Mouse (Mus musculus): Measurements from ENCODE around the gene Exoc2. TPM values are rescaled to one million over a fixed set of nuclear protein-coding genes. Genes with fewer than 3 reads are reported as not detected.

The Exoc2 gene
- polyA plus RNA-seq, 2 experiments, result 7.0 to 13.8 TPM

GRCm38 (mm10) chr13:30993819-30994218 is 19.9 kb upstream of the Exoc2 start:
- H3K4me2 ChIP-seq (ENCODE audit: low read depth), result no peak overlapping the region
- DNase-seq (ENCODE audit: low read depth in 3 of 3, low spot score in 3 of 3) (peak in 1 of 3 experiments; percentile 30), ATAC-seq (ENCODE audit: insufficient read depth) (no peak)
- H3K36me3 ChIP-seq (replicated peaks; ENCODE audit: control insufficient read depth, insufficient read depth, low read depth), result no peaks in the 10 kb centered on the region
- TF ChIP-seq CTCF (IDR thresholded peaks at IDR 0.05; ENCODE audit: low read depth), result peak; percentile 73
- TF ChIP-seq EP300 (IDR thresholded peaks at IDR 0.05; ENCODE audit: low read depth), result no peak
- no peak overlapping the region for H3K9ac ChIP-seq (replicated peaks)
- no peaks in the 10 kb centered on the region for H3K27me3 ChIP-seq (ENCODE audit: control insufficient read depth, insufficient read depth, low read length)
- H3K4me1 ChIP-seq (replicated peaks; ENCODE audit: control insufficient read depth in 2 of 2, insufficient read depth in 2 of 2, low read length in 1 of 2), result no peaks in the 10 kb centered on the region
- H3K27ac ChIP-seq, result no peak overlapping the region
- H3K9me3 ChIP-seq (ENCODE audit: control insufficient read depth, low read length), result no peaks in the 10 kb centered on the region
- H3K4me3 ChIP-seq (ENCODE audit: insufficient read depth in 1 of 2, low read depth in 2 of 2, low read length in 2 of 2), result no peak overlapping the region
- WGBS (ENCODE audit: insufficient replicate concordance), result 33% methylated on average over 3 of the region's 3 CpGs

DNA sequence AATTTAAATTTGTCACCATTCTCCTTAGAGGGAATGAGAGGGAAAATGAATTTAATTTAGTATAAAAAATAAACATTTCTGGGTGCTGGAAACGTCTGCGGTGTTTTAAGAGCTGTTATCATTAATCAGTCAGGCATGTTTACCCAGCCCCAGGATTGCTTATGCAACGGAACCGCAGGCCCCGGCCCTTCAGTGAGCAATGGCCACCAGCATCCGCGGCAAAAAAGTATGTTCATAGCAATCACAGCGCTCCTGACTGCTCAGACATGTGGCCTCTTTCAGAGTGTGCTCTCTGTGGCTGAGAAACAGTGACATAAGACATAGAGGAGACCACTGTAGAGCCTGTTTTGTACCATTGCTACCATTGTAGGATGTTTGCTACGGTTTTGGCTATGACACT is 16.3 kb upstream of the Exoc2 start:
- Histone ChIP-seq H3K9ac (replicated peaks) (no peak overlapping the region), H3K4me3 (ENCODE audit: insufficient read depth in 1 of 2, low read depth in 2 of 2, low read length in 2 of 2) (no peak overlapping the region), H3K36me3 (replicated peaks; ENCODE audit: control insufficient read depth, insufficient read depth, low read depth) (no peaks in the 10 kb centered on the region), H3K4me1 (replicated peaks; ENCODE audit: control insufficient read depth in 2 of 2, insufficient read depth in 2 of 2, low read length in 1 of 2) (peaks cover 0 to 2% of the 10 kb centered on the region in 2 experiments; a peak in 2 of 4 replicates), H3K9me3 (ENCODE audit: control insufficient read depth, low read length) (no peaks in the 10 kb centered on the region), H3K27ac (no peak overlapping the region), H3K27me3 (ENCODE audit: control insufficient read depth, insufficient read depth, low read length) (peaks cover 24% of the 10 kb centered on the region), H3K4me2 (ENCODE audit: low read depth) (no peak overlapping the region)
- TF ChIP-seq EP300 (IDR thresholded peaks at IDR 0.05; ENCODE audit: low read depth), result no peak
- TF ChIP-seq CTCF (IDR thresholded peaks at IDR 0.05; ENCODE audit: low read depth), result no peak
- 64% methylated on average over 9 of the region's 9 CpGs for WGBS (ENCODE audit: insufficient replicate concordance)
- ATAC-seq (ENCODE audit: insufficient read depth), result no peak
- DNase-seq (ENCODE audit: low read depth in 3 of 3, low spot score in 3 of 3), result no peak

GRCm38 (mm10) chr13:30989710-30990109 is 15.8 kb upstream of the Exoc2 start:
- H3K9me3 ChIP-seq (ENCODE audit: control insufficient read depth, low read length), result no peaks in the 10 kb centered on the region
- H3K27me3 ChIP-seq (ENCODE audit: control insufficient read depth, insufficient read depth, low read length), result peaks cover 28% of the 10 kb centered on the region
- ATAC-seq (ENCODE audit: insufficient read depth) (no peak), DNase-seq (ENCODE audit: low read depth in 3 of 3, low spot score in 3 of 3) (no peak)
- no peak overlapping the region for H3K9ac ChIP-seq (replicated peaks)
- H3K4me3 ChIP-seq (ENCODE audit: insufficient read depth in 1 of 2, low read depth in 2 of 2, low read length in 2 of 2), result no peak overlapping the region
- H3K36me3 ChIP-seq (replicated peaks; ENCODE audit: control insufficient read depth, insufficient read depth, low read depth), result no peaks in the 10 kb centered on the region
- 64% methylated on average over 10 of the region's 10 CpGs for WGBS (ENCODE audit: insufficient replicate concordance)
- no peak overlapping the region for H3K27ac ChIP-seq
- TF ChIP-seq EP300 (IDR thresholded peaks at IDR 0.05; ENCODE audit: low read depth) (no peak), CTCF (IDR thresholded peaks at IDR 0.05; ENCODE audit: low read depth) (no peak)
- peaks cover 0 to 2% of the 10 kb centered on the region in 2 experiments; a peak in 2 of 4 replicates for H3K4me1 ChIP-seq (replicated peaks; ENCODE audit: control insufficient read depth in 2 of 2, insufficient read depth in 2 of 2, low read length in 1 of 2)
- no peak overlapping the region for H3K4me2 ChIP-seq (ENCODE audit: low read depth)

- Histone ChIP-seq H3K27me3 (ENCODE audit: control insufficient read depth, insufficient read depth, low read length) (peaks cover 28% of the 10 kb centered on the region), H3K36me3 (replicated peaks; ENCODE audit: control insufficient read depth, insufficient read depth, low read depth) (no peaks in the 10 kb centered on the region), H3K9ac (replicated peaks) (no peak overlapping the region), H3K9me3 (ENCODE audit: control insufficient read depth, low read length) (no peaks in the 10 kb centered on the region), H3K4me1 (replicated peaks; ENCODE audit: control insufficient read depth in 2 of 2, insufficient read depth in 2 of 2, low read length in 1 of 2) (peaks cover 0 to 2% of the 10 kb centered on the region in 2 experiments; a peak in 2 of 4 replicates), H3K4me2 (ENCODE audit: low read depth) (no peak overlapping the region), H3K4me3 (ENCODE audit: insufficient read depth in 1 of 2, low read depth in 2 of 2, low read length in 2 of 2) (no peak overlapping the region), H3K27ac (no peak overlapping the region)
- ATAC-seq (ENCODE audit: insufficient read depth), result no peak
- 60% methylated on average over 2 of the region's 2 CpGs for WGBS (ENCODE audit: insufficient replicate concordance)
- no peak for TF ChIP-seq EP300 (IDR thresholded peaks at IDR 0.05; ENCODE audit: low read depth)
- TF ChIP-seq CTCF (IDR thresholded peaks at IDR 0.05; ENCODE audit: low read depth), result no peak
- DNase-seq (ENCODE audit: low read depth in 3 of 3, low spot score in 3 of 3), result no peak
Observed at GRCm38 (mm10) chr13:30987686-30988085, 13.8 kb upstream of the Exoc2 start.

- H3K4me3 ChIP-seq (ENCODE audit: insufficient read depth in 1 of 2, low read depth in 2 of 2, low read length in 2 of 2), result no peak overlapping the region
- peaks cover 0 to 2% of the 10 kb centered on the region in 2 experiments; a peak in 2 of 4 replicates for H3K4me1 ChIP-seq (replicated peaks; ENCODE audit: control insufficient read depth in 2 of 2, insufficient read depth in 2 of 2, low read length in 1 of 2)
- TF ChIP-seq CTCF (IDR thresholded peaks at IDR 0.05; ENCODE audit: low read depth) (no peak), EP300 (IDR thresholded peaks at IDR 0.05; ENCODE audit: low read depth) (no peak)
- no peaks in the 10 kb centered on the region for H3K9me3 ChIP-seq (ENCODE audit: control insufficient read depth, low read length)
- H3K9ac ChIP-seq (replicated peaks), result no peak overlapping the region
- no peak overlapping the region for H3K4me2 ChIP-seq (ENCODE audit: low read depth)
- H3K27me3 ChIP-seq (ENCODE audit: control insufficient read depth, insufficient read depth, low read length), result peaks cover 28% of the 10 kb centered on the region
- WGBS (ENCODE audit: insufficient replicate concordance), result 39% methylated on average over 10 of the region's 10 CpGs
- H3K27ac ChIP-seq, result no peak overlapping the region
- ATAC-seq (ENCODE audit: insufficient read depth), result no peak
- DNase-seq (ENCODE audit: low read depth in 3 of 3, low spot score in 3 of 3), result no peak
- no peaks in the 10 kb centered on the region for H3K36me3 ChIP-seq (replicated peaks; ENCODE audit: control insufficient read depth, insufficient read depth, low read depth)
Observed at GRCm38 (mm10) chr13:30986934-30987455, 13.1 kb upstream of the Exoc2 start.
